In genomic region chr7:111785478-111785877, GRCm38 (mm10) we compare ENCODE assay signal across 13 mouse cellular contexts. TPM values are rescaled to one million over a fixed set of nuclear protein-coding genes. Genes with fewer than 3 reads are reported as not detected.
DNase-seq lines count a peak whose midpoint lies in the region; ATAC-seq lines count a peak whose summit lies in the region.
"Had no signal": no experiment of that assay in that cellular context is flagged by ENCODE, and none has a peak within 500 bp of the region (broad histone marks: within the 10 kb centered on the region; RNA-seq: fewer than 3 reads in every experiment).

No protein-coding gene starts in this region.

- no peak for DNase-seq in frontal cortex, postnatal 25 days (ENCODE audit: low spot score in 2 of 2)
- peak; percentile 75 to 76 for DNase-seq in frontal cortex, adult 2 months (ENCODE audit: extremely low spot score in 1 of 2, low spot score in 1 of 2)
- peak; percentile 49 to 65 for DNase-seq in layer of hippocampus, postnatal 10 days (ENCODE audit: low spot score in 2 of 2)
- DNase-seq in right cerebral cortex, adult 2 months (ENCODE audit: low spot score in 2 of 2), result peak; percentile 60 to 68
- no peak for DNase-seq in kidney, postnatal 4 days
- no peak for DNase-seq in adipocyte (ENCODE audit: low spot score)
- no peak for DNase-seq in gastrocnemius, postnatal 14 days
- DNase-seq: gastrocnemius, postnatal 10 days; kidney, postnatal 25 days; lung, postnatal 14 days had no signal

- ATAC-seq in frontal cortex, adult (ENCODE audit: low TSS enrichment), result peak; percentile 89
- ATAC-seq: liver, embryonic 12.5 days had no signal

- intact Hi-C loops in gastrocnemius, postnatal 14 days (cut with DNase I; ENCODE audit: low total_unique reads), result no loop called here

RNA-seq across cellular contexts. Expression of gene Galnt18, which starts 5.7 kb away (rescaled TPM):
- 28.7 and 29.0 TPM in 2 replicates for polyA plus RNA-seq in frontal cortex, adult 2 months (2012; rRNA removed)
- 10 to 100 TPM; 66.0 to 72.4 TPM for total RNA-seq in layer of hippocampus, postnatal 10 days (2021)
- 1 to 10 TPM; 8.3 to 8.8 TPM for total RNA-seq in gastrocnemius, postnatal 14 days (2021)
- total RNA-seq: common myeloid progenitor, adult 5-6 weeks had no signal

Comparison
In these comparisons a context has a peak if more than half of its experiments do, and no peak if none do; other contexts are left out.
1. DNase-seq: peak in frontal cortex, adult 2 months (2 of 2), layer of hippocampus, postnatal 10 days (2 of 2) and right cerebral cortex, adult 2 months (2 of 2); none in frontal cortex, postnatal 25 days (0 of 2), kidney, postnatal 4 days (0 of 2), adipocyte (single experiment) and gastrocnemius, postnatal 14 days (single experiment).
2. RNA of gene Galnt18, which starts 5.7 kb away (total RNA-seq): 66.0 to 72.4 TPM in layer of hippocampus, postnatal 10 days; 8.3 to 8.8 TPM in gastrocnemius, postnatal 14 days; every median in the first group is over 4 times any median in the second.